Mouse (Mus musculus): ENCODE results near the gene Gopc.
"Not testable (repeated sequence)": the region's sequence is repeated elsewhere in the genome, so short reads cannot be mapped to it uniquely, and the experiment has no call there.

Gopc gene

GRCm38 (mm10) chr10:52298568-52298967 is 83.4 kb downstream of the Gopc start:
- not testable (repeated sequence) for DNase-seq (ENCODE audit: low spot score)

GRCm38 (mm10) chr10:52295934-52296333 is 86.0 kb downstream of the Gopc start:
- no peak for DNase-seq (ENCODE audit: low spot score)

- DNase-seq (ENCODE audit: low spot score): no peak
Observed at GRCm38 (mm10) chr10:52293921-52294577, 87.9 kb downstream of the Gopc start.

GRCm38 (mm10) chr10:52292391-52292790 is 89.5 kb downstream of the Gopc start:
- DNase-seq (ENCODE audit: low spot score): not testable (repeated sequence)

- no peak for DNase-seq (ENCODE audit: low spot score)
Observed at GRCm38 (mm10) chr10:52289261-52289660, 92.7 kb downstream of the Gopc start.

GRCm38 (mm10) chr10:52287852-52288533 is 93.9 kb downstream of the Gopc start:
- no peak for DNase-seq (ENCODE audit: low spot score)
